Mouse (Mus musculus) mesoderm, embryonic 11.5 days (tissue): ENCODE measurements around the gene Ecsit.
"Not testable (repeated sequence)": the region's sequence is repeated elsewhere in the genome, so short reads cannot be mapped to it uniquely, and the experiment has no call there.

Experiments
- DNase-seq: peaks from one replicate; pipeline ENCODE4 v3.0.0-alpha.2; 2012; ENCODE audit warnings: low read depth, low spot score

Ecsit gene

DNA sequence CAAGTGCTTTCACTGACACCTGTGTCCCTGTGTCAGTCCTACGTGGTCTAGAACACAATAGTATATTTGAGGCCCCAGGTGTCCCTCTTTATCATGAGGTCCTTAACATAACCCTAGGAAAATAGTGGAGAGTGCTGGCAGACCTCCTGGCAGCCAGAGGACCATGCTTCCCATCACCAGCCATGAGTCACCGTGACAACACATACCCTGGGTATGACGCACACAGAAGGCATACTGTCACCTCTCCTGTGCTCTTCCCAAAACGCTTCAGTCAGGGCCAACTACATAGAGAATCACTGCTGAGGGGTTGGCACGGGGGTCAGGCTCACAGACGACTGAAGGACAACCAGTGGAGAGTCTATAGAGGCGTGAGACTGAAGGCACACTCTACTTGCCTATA lies 4.7 kb upstream of the Ecsit start:
- DNase-seq, result no peak

DNA sequence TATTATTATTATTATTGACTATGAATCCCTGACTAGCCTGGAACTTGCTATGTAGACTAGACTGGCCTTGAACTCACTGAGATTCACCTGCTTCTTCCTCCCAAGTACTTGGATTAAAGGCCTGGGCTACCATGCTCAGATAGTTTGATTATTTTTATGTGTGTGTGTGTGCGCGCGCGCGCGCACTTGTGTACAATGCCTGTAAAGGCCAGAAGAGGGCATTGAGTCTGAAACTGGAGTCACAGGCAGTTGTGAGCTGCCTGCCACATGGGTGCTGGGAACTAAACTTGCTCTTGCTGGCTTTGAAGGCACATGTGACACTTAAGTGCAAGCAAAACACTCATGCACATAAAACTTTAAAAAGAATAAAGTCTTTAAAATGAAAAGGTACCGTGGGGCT lies 4.0 kb upstream of the Ecsit start:
- DNase-seq, result no peak

DNA sequence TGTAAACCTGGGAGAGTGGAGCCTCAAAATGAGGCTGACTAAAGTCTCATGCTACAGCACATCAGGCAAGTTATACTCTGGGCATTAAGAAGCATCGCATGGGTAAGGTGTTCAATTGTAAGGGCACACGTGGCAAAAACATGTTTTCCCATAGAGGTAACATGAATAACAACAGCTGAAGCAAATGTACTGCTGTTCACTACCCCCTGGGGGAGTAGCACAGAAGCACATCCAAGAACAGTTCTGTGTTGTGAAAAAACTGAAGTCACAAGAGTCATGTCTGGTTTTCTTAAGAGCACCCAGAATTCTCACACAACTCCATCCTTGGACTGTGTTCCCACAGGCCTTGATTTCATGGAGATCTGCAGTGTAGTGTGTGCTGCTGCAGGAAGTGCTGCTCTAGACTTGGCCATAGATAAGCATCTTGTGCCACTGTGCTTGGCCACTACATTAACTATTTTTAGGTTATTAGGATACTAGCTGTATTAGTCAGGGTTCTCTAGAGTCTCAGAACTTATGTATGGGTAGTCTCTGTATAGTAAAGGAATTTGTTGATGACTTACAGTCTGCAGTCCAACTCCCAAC lies 1.9 kb upstream of the Ecsit start:
- no peak for DNase-seq

DNA sequence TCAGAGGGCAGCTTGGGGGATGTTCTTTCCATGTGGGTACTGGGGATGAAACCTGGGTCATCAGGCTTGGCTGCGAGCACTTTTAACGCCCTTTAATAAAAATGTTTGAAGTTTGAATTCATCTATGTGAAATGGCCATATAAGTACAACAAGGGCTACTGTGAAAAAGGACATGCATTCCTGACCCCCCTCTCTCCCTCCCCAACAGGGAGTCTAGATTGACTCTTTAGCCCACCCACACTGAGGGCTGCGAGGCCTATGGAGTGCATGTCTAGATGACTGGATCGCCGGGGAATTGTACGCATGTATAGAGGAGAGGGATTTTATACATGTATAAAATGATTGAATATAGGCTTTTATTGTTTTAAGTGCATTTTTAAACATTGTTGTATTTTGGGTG lies 774 bp upstream of the Ecsit start:
- no peak for DNase-seq

DNA sequence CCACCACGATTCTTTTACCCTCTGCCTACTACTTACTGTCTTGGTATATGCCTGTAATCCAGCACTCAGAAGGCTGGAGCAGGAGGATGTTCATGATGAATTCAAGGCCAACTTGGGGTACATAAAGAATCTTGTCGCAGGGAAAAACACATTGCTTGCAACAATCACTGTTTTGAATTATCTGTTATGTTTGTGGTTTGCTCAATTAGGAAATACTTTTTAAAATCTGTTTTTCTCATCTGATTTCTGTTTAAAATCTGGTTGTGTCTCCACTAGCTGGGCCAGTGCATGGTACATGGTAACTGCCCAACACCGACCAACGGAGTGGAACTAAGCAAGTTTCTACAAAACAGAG lies 594 bp downstream of the Ecsit start:
- no peak for DNase-seq

DNA sequence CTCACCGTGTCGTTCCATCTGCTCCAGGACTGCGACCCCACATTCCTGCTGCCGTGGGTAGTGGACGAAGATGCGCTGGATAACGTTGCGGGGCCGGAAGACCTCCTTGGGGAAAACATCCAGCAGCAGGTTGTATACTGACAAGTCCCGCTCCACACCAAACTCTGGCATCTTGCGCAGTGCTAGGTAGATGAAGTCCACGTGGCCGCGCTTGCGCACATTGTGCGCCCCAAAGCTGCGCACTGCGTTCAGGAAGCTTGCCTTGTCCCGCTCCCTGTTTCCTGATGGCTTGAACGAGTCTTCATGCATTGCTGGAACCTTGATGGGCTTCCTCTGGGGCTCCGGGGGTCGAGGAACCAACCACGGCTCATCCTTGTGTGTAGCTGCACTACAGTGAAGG lies 9.0 kb downstream of the Ecsit start:
- no peak for DNase-seq

DNA sequence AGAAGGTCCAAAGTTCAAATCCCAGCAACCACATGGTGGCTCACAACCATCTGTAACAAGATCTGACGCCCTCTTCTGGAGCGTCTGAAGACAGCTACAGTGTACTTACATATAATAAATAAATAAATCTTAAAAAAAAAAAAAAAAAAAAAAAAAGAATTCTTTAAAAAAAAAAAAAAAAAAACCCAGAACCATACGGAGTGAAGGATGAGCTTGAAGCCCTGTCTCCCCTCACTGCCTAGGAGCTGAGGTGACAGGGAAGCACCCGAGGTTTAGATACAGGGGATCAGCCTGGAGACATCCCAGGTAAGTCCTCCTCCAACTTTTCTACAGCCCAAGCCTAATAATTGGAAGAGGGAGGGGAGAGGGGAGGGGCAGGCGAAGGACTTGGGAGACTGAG lies 9.5 kb downstream of the Ecsit start:
- not testable (repeated sequence) for DNase-seq

DNA sequence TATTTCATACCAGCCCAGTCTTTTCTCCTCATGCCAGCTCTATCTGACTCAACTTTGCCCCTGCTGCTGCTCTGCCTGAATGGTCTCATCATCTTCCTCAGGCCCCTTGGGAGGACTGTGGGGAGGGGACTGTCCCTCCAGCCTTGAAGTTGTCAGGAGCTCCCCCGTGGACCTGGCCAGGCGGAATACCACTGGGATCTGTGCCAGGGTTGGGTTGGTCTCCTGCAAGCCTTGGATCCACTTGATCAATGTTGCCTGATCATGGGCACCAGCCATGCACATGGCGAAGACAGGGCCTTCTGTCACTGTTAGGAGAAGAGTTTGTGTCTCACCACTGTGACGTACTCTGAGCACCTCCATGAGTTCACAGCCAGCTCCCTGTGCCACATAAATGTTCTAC lies 13.0 kb downstream of the Ecsit start:
- no peak for DNase-seq

DNA sequence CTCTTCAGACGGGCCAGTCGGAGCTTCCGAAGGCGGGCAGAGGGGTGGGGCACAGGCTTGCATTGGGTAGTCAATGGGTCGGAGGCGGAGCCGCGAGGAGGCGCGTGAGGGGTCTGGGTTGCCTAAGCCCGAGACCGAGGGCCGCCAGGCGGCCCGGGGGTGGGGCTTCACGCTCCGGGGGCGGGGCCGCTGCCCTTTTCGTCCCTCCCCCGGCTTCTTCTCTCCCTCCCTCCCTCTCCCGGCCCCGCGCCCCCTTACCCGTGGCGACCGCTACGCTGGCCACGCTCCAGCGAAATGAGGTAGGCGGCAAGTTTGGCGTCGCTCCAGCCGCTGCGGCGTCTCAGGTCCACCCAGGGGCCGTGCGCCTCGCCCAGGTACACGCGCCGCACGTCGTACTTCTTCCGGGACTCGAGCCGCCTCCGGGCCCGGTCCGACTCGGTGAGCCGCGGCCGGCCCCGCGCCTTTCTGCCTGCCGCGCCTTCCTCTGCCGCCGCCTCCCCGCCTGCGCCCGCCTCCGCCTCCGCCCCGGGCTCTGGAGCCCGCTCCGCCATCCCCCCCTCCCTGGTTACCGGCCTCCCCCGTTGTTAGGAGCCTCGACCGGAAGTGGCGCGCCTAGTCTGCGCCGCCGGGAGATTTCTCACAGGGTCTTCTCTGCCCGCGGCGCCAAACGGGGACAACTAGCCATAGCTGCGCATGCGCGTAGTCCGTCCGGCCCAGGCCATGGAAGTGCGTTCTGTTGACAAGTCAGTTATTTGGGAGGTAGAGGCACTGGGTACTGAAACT lies 14.3 kb downstream of the Ecsit start, which contains the start of the genes Gm49318 and Zfp653:
Gene Gm49318, minus strand, starts transcription at position 469 of the 783 bp plus-strand sequence.
Gene Zfp653, minus strand, starts transcription at position 586 of the 783 bp plus-strand sequence.
- DNase-seq, result peak; percentile 97

DNA sequence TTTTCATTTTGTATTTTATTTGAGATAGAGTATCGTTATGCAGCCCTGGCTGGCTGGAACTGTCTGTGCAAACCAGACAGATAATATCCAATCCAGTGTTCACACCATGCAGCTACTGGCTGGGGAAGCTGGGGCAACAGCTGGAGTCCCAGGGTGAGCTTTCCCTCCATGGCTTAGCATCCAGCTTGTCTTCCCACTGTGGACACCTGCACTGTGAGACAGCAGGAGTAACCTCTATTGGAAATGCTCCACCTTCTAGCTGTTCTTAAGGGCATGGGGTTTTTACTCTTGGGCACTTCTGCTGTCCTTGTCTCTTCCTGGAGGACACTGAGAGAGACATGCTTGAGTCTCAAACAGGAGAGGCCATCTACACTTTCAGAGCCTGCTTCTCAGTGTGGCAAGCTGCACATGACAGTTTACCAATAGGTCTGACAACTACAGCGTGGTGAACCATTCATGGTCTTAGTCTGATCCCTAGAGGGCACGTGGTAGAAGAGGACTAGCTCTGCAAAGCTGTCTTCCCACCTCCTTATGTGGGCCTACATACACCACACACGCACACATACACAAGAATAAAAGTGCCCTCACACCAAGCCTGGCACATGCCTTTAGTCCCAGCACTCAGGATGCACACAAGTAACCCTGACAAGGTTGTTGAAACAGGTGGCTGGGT lies 15.2 kb downstream of the Ecsit start:
- no peak for DNase-seq

DNA sequence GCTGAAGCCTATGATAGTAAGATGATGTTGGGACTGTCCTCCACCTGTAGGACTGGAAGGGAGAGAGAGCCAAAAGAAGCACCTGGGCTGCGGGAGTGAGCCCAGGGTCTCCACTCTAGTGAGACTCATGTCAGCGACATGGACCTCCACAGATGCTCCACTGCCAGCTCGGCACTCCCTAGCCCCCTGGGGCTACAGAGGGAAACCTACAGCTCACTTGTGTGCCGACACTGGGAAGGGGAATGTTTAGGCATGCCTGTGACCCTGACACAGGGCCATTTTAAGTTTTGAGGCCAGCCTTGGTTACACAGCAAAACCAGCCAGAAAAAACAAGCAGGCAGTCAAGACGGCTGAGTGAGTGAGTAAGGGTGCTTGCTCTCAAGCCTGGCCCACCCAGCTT lies 18.0 kb downstream of the Ecsit start:
- no peak for DNase-seq

DNA sequence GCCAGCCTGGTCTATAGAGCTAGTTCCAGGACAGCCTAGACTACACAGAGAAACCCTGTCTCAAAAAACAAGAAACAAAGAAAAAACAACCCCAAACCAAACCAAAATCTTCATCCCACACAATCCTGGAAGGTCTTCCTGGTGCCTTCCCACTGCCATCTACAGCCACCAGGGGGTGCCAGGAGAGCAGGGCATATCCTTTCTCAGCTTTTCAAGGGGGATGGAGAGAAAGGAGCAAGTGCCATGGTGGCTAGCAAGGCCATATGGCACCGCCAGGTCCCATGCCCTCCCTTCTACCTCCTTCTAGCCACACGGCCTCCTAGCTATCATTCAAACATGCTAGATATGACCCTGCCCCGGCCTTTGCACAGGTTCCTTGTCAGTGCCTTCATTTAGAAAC lies 18.8 kb downstream of the Ecsit start:
- peak; percentile 57 for DNase-seq

DNA sequence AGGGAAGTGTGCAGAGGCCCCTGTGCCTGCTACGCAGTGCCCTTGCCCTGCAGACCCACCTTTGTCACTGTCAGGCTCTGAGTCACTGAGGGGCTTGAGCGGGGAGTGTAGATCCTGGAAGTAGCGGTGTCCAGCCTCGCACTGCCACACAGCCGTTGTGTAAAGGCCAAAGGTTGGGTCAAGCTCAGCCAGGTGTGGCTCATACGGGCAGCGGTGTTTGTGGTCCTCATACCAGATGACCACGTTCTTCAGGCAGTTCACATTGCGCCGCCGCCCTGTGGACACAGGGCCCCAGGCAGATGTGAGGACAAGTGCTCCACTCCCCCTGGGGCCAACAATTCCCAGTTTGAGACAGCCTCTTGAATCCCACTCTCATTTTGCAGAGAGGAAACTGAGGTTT lies 19.6 kb downstream of the Ecsit start:
- no peak for DNase-seq

DNA sequence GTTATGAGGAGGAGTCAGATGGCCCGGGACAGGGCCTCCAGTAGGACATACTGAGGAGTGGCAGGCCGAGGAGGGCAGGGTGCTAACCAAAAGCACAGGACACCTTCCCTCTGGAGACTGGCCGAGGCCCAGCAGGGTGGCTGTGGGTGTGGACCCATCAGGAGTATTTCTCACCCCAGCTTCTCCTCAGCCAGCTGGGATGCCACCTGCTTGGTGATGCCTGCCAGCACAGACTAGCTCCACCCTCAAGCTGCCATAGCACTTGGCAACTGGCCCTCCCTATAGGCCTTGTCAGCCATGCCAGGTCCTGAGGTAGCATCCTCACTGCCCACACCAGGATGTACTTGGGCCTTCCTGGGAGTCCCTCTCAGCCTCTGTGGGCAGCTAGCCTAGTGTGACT lies 20.9 kb downstream of the Ecsit start:
- no peak for DNase-seq

DNA sequence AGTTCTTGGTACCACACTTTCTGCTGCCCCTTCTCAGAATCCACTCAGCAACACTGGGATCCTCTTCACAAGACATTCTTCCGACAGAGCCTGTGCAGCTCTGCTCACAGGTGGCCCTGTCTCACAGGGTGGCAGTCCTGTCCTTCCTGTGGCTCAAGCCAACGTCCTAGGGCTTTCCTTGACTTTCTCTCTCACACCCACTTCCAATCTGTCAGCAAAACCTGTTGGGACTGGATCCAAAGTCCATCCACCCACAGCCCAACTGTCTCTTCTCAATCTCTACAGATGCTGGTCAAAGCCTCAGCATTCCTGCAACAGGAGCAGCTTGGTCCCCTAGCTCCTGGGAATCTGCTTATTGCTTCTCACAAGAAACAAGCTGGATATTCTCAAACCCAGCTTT lies 23.9 kb downstream of the Ecsit start:
- DNase-seq, result no peak

DNA sequence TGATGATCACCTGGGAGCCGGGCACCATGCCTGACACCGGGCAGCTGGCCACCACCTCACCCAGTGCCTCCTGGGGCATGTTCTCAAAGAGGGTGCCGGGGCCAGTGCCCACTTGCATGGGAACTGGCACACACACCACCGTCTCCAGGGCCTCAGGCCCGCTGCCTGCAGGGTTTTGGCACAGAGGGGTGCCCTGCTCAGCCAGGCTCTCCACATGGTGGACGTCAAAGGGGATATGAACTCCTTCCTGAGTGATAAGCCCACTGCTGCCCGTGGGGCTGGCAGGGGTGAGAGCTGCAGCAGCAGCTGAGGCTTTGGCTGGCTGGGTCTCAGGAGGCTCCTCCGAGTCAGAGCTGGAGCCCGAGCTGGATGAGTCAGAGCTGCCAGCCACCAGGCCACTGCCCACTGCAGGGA lies 27.2 kb downstream of the Ecsit start:
- DNase-seq, result no peak

DNA sequence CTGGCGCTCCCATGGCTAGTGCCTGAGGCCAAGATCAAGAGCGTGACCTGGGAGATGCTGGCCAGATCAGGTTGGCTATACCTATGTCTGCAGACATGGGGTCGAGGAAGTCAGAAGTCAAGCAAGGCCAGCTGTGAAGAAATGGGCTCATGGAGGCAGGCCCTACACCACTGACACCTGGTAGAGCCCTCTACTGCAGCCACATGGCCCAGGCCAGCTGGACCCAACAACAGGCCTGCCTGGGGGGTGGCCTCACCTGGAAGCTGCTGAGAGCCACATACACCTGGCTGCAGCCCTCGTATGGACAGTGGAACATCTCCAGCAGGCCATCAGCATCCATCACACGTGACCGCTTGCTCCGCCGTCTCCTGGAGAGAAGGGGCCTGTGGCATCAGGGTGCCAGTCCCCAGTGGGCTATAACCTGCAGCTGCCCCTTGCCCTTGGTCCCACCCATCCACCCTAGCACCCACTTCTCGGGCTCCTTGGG lies 28.2 kb downstream of the Ecsit start:
- no peak for DNase-seq

DNA sequence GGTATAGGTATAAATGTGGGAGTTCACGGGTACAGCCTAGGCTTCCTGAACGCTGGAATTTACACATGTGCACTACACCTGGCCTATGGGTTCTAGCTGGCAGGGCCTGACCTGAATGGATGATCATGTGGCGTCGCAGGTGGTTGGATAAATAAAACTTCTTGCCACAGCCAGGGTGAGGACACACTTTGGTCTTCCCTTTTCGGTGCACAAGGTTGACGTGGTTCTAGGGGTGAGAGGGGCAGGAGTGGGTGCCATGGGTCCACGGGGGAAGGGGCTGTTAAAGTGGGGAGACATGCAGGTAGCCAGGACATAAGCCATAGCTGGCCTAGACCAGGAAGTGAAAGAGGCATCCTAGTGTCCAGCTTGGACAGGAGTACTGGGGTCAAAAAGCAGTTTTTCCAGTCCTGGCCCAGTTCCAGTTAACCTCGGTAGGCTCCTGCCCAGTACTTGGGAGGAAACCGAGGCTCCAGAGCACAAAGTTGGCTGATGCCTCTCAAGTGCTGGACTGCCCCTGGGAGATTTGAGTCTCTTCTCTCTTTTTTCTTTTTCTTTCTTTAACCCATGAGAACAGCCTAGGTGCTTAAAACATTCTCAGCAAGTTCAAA lies 28.8 kb downstream of the Ecsit start:
- DNase-seq, result no peak

DNA sequence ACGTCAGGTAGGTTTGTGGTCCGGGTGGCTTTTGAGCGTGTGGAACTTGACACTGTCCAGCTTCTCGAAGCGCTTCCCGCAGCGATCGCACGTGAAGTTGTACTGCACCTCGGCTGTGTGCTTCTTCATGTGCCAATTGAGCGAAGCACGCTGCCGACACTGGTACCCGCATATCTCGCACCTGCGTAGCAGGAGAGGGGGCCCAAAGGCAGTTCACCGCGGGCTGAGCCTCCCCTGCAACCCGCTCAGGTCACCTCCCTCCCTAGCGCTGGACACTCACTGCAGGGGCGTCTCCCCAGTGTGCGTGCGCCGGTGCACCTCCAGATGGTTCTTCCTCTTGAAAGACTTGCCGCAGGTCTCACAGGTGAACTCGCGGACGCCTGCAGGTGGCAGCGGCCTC lies 29.5 kb downstream of the Ecsit start:
- DNase-seq, result no peak

DNA sequence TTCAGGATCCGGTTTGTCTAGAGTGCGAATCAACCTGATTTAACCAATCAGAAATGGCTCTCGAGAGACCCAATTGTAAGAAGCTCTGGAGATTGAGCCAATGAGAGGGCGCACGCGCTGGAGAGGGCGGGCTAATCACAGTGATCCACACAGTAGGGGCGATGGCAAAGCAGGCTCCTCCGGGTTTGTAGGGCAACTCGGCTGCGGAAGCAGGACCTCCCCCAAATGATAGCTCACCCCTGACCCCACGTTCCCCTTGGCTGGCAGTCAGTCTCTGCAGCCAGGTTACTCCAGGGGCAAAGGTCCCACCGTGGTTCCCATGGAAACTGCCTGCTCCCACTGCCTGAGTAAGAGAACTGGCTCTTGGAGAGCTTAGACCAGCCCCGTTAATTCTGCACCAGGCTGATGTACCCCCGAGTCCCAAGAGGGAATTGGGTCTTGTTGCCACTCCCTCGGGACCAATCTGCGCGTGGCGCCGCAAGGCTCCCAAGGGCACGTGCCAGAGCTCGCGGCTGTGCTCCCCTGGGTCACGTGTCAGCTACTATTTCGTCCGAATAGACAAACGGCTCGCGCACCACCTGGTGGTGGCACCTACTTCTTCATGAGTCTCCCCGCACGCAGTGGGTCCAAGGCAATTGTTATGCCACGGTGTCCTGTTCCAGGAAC lies 30.7 kb downstream of the Ecsit start:
- peak; percentile 83 for DNase-seq

DNA sequence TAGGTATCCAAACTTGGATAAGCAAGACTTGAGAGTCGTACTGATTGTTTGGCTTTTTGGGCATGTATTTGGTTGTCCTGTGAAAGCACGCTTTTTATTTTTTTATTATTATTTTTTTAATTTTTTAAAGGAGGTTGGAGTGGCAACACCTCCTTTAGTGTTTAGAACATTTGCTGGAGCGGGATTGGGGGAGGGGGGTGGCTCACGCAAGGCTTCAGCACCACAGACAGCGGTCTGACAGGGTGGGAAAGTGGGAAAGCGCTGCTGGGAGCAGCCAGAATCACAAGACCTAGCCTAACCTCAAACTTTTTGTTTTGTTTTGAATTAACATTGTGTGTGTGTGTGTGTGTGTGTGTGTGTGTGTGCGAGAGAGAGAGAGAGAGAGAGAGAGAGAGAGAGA lies 31.6 kb downstream of the Ecsit start:
- DNase-seq, result no peak

DNA sequence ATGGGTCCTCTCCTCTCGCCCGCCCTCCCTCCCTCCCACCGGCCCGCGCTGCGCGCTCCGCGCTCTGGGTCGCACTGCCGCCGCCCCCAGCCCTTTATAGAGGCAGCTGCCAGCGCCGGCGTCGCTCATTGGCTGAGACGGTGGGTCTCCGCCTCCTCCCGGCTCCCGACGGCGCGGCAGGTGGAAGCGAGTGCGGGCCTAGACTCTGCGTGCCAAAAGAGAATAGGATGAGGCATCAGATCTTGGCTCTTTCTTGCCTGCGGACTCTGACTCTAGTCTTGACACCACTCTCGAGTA lies 33.3 kb downstream of the Ecsit start, which contains the start of gene Elavl3:
Gene Elavl3, minus strand, starts transcription at position 66 of the 297 bp plus-strand sequence.
- DNase-seq, result peak; percentile 77
